Mouse (Mus musculus) skeletal muscle tissue, adult 2 months (tissue): Measurements from ENCODE around the gene Dyrk1a.
A peak's percentile ranks its signal among the peaks of the same experiment; 100 is the strongest.

Experiments
- DNase-seq: peaks from one replicate; pipeline ENCODE4 v3.0.0-alpha.2; 2012; ENCODE audit warnings: low read depth, low spot score

Gene Dyrk1a

GRCm38 (mm10) chr16:94559282-94559681 lies 10.5 kb upstream of the Dyrk1a start:
- no peak for DNase-seq

DNA sequence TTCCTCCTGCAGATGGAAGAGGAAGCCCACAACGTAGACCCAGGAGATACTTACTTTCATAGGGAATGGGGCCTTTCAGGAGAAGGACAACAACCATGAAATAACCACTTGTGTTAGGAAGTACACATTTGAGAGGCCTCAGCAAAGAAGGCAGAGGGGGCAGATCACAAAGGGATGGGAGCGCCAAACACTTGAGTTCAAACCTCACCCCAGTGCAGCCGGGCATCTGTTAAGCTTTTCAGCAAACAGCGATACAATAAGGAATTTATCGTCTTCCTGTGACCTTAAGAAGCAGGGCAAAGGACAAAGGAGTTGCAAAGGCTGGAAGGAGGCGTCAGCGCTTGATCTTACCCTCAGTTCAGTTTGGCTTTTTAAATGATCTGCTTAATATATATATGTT lies 10.0 kb upstream of the Dyrk1a start:
- DNase-seq, result no peak

- no peak for DNase-seq
Measured at GRCm38 (mm10) chr16:94560618-94561017, 9.2 kb upstream of the Dyrk1a start.

DNA sequence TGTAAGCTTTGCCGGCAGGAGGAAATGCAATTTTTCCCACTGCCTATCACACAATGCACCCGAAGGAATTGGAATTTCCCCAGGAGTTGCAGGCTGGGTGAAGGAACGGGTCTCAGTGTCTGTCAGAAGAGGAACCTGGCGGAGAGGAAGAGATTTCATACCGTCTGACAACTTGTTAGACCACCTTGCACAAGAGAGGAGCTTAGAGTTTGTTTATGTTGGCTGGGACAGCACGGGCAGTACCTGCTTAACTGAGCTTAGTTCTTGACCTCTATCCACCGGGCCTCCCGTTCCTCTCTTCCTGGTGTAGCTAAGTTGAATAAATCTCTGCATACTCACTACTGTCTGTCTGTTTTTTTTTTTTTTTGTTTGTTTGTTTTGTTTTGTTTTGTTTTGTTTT lies 3.7 kb upstream of the Dyrk1a start:
- no peak for DNase-seq

GRCm38 (mm10) chr16:94566834-94567585 lies 2.8 kb upstream of the Dyrk1a start:
- no peak for DNase-seq

DNA sequence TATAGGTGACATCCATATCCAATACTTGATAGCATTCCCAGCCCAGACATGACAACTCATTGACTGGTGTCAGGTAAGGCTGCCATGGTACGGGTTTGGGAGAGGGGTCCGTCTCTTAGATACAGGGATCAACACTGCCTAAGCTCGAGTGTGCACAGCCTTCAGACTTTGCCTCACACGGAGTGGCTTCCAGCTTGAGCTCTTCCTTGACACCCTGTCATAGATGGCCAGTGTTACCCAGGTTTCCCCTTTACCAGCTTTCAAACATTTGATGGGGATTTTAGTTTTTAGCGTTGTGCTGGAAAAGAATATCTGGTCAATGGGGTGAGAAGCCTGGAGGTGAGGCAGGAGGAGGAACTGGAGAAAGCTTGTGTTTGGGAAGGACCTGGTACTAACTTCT lies 2.1 kb upstream of the Dyrk1a start:
- DNase-seq, result no peak

- DNase-seq, result peak; percentile 80
Measured at GRCm38 (mm10) chr16:94568335-94569228, 1.2 kb upstream of the Dyrk1a start.

DNA sequence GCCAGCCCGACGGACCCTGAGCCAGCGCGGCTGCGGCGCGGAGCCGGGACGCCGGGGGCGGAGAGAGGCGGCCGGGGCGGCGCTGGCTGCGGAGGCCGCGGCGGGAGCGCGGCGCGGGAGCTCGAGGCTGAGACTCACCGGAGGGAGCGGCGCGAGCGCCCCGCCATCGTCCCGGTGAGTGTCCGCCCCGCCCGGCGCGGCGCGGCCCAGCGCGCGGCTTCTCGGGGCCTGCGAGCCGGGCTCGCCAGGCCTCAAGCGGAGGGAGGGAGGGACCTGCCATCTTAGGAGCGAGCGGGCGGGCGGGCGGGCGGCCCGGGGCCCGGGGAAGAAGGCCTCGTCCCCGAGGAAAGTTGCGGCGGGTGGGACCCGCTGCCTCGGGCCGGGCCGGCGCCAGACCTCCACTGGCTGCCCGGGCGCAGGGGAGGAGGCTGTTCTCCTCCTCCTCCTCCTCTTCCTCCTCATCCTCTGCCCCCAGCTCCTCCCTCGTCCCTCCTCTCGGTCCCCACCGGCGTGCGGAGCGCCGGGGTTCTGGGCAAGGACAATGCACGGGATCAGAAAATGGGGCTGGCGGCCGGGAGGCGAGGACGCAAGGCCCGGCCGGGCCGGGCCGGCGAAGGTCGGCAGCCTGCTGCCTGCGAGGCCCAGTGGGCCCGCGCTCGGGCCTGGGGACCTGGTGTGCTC lies 691 bp downstream of the Dyrk1a start:
- DNase-seq, result peak; percentile 63

DNA sequence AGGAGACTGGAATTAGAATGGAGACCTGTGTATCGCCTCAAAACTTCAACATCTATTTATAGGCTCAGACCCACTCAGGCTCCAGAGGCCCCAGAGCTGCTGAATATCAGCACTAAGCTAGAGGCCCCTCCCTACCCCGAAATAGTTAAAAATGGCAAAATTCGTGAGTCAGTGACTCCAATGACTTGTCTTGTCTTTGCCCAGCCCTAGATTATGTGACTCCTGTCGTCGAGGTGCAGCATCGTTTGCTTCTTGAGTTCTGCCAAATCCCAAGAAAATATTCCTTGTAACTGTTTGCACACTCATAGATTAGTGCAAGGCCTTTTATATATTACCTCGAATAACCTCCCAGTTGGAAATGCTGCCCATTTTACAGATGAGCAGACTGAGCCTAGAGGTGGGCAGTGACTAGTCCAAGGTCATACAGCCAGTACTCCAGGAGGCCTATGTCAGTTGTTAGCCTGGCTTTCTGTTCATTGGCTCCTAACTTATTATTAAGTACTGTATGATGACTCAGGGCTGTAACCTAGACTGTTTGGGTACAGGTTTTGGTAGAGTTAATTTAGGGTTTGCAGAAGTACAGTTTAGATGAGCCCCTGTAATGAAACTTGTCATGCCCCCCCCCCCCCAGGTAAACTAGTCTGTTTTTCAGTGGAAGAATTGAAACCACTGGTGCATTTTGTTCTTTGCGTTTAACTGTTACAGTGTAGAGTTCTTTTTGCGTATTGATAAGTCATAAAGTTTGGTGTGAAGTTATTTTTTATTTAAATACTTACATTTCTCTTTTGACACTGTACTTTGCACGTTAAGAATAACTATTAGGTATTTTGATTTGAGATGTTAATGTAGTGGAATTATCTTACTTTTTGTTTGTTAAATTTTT lies 1.5 kb downstream of the Dyrk1a start:
- no peak for DNase-seq

DNA sequence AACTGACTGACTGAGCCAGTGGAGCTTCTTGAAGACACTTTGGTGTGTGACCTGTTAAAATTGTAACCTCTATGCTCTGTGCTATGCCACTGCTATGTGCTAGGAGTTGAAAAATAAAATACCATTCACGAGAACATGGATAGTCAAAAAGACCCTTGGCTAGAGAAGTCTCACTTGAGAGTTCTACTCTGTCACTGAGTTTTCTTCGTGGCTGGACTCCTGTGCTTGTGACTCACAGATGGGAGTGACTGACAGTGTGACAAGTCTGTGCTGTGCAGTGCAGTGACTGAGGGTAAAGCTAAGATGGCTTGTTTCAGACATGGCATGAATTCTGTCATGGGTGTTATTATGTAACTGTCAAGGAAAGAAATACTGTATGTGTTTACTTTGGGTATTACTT lies 2.6 kb downstream of the Dyrk1a start:
- no peak for DNase-seq

DNA sequence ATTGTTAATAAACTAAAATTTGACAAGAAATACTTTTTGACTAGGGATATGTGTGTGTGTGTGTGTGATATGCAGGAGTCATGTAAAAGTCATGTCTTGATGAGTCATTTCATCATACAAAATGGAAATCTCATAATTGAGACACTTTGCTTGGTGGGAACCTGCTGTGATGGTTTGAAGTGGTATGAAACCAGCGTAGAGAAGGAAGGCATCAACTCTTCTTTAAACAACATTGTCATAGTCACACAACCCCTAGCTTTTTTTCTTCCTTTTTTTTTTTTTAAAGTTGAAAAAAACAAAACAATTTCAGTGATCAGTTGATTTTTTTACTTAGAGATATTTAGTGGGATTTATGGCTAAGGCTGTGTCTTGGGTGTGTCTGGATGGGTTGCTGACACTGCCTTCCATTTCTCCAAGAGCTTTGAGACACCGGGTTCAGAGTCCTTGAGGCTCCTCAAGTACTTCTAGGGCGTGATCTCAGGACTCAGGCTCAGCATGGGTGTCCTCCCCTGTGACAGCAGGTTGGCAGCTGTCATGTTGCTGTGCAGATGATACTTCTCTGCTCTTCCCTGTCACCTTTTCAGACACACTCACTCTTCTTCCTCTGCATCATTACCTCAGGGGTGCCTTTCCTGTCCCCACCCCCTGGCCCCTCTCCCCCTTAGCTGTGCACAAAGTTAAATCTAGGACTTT lies 4.4 kb downstream of the Dyrk1a start:
- peak; percentile 63 for DNase-seq

DNA sequence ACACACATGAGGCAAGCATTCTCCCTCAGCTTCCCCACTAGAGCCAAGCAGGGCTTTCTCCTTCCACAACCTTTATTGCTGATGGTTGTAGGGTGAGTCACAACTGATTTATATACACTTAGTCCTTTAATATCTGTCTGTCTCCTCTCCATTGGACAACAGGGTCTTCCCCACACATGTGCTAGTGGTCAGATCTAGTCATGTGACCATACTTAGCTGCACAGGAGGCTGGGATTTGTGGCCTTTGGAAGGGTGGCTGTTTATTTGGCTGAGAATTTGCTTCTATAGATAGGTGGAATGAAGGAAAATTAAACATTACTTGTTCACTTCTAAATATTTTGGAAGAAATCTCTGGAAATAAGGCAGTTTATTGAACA lies 4.9 kb downstream of the Dyrk1a start:
- no peak for DNase-seq

DNA sequence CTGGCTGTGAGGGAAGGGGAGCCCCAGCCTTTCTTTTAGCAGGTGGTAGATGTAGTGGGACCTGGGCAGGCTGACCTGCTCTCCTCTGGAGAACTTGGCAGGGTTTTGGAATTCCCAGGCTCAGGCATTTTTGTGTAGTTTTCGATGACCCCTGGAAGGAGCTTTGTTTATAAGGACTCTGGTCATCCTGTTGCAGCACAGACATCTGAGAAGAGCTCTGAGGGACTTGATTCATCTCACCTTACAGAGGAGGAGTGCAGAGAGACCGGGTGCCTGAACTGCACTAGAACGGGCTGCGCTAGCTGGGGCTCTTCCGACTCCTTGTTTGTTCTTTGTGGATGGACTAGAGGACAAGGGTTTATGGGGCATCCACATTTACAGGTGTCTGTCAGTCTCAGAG lies 5.9 kb downstream of the Dyrk1a start:
- DNase-seq, result peak; percentile 50

DNA sequence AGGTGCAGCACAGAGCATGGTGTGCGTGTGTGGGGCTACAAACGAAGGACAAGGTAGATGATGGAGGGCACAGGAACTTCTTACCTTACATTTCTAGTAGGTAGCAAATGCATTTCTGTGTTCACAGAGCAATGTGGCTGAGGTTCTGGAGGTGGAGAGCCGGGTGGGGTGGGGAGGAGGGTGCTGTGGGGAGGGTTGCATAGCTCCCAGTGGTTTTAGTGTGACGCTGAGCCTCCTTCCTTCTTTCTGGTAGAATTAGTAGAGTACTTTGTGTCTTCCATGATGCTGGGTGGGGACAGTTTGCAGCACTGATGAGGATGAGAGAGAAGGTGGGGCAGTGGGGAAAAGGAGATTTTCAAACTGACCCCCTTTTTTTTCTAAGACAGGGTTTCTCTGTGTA lies 9.5 kb downstream of the Dyrk1a start:
- DNase-seq, result no peak

- DNase-seq, result no peak
Measured at GRCm38 (mm10) chr16:94580844-94581405, 11.1 kb downstream of the Dyrk1a start.

DNA sequence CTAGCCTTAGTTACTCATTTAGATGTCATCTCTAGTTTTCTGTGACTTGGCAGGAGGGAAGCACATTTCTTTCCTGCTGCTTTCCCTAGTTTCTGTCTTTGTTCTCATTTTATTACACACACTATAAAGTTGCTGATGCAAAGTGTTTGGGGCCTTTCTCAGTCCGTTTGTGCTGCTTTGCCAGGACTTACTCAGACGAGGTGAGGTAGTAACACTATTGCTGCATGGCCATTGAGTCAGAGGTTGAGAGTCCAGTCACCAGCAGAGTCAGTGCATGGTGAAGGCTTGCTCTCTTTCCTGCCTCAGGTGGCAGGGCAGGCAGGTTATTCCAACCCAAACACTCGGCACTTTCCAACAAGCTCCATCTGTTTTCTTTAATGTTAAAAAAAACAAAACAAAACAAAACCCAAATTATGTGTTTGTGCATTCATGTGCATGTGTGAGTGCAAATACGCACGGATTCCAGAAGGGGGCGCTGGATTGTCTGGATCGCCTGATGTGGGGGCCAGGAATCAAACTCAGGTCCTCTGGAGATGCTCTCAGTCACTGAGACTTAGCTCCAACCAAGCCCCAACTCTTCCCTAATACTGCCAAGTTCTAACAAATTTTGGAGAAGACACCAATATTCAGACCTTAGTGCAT lies 16.7 kb downstream of the Dyrk1a start:
- DNase-seq, result no peak

DNA sequence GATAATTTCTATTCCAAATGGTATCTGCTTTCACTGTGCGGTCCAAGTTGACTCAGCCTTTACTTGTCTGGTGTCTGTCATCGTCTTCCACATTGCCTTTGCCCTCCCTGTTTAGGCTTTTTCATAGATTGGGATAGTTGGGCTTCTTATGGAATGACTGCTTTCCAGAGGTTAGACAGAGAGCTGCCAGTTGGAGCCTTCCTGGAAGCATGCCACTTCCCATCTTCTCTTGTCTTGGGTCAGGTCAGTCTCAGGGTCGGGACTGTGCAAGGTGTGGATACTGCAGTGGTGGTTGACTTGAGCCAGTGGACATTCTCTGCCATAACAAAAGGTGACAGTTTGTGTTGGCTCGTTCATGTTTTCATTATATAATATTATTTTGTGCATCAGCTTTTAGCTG lies 17.7 kb downstream of the Dyrk1a start:
- DNase-seq, result no peak

- peak; percentile 70 for DNase-seq
Measured at GRCm38 (mm10) chr16:94588171-94588570, 18.4 kb downstream of the Dyrk1a start.

DNA sequence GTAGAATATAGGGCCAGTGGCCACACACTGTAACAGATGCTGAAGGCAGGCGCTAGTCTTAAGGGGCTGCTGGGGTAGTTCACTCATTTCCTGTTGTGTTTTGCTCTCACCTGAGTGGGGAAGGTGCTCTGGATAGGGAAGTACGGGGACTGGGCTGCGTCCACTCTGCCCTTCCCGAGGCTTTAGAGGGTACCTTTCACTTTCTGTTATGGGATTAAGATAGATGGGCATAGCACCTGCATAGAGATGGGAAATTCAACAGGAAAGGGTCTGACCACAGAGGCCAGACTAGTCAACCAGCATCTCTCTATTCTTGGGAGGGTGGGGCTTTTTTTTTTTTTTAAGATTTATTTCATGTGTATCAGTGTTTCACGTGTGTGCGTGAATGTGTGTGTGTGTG lies 19.2 kb downstream of the Dyrk1a start:
- DNase-seq, result no peak

GRCm38 (mm10) chr16:94589648-94590047 lies 19.8 kb downstream of the Dyrk1a start:
- peak; percentile 54 for DNase-seq
